8 mouse cellular contexts compared by ENCODE assay signal in the genomic region with DNA sequence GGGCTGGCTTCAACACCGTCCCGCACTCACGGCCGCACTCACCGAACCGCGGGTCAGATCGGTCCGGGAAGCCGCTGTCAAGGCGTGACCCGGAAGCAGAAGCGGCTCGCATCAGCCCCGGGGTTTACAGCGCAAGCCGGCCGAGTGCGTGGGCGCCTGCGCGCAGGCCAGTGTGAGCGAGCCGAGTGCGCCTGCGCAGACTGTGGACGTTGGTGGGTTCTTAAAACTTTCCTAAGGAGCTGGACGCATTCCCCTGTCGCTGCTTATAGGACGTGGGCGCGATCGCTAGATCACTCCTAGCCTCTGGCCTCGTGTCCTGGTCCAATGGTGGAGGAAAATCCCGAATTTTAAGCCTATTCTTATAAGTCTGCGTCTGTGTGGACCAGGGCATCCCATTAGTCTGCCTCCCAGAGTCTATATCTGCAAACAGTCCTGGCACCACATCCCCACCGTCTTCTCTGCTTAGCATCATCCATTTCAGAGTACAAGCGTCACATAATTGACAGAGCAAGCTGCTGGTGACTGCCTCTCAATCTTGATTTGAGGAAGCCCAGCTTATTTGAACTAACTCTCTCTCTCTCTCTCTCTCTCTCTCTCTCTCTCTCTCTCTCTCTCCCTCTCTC. TPM values are rescaled to one million over a fixed set of nuclear protein-coding genes. Genes with fewer than 3 reads are reported as not detected.
A peak's percentile ranks its signal among the peaks of the same experiment; 100 is the strongest.
DNase-seq lines count a peak whose midpoint lies in the region; ATAC-seq and TF ChIP-seq lines count a peak whose summit lies in the region.

No protein-coding gene starts in this region.

- H3K36me3 ChIP-seq in embryonic facial prominence, embryonic 15.5 days, result peaks cover 13% of the 10 kb centered on the region
- peaks cover 14% of the 10 kb centered on the region; the same call in 1 of the 2 replicates for H3K36me3 ChIP-seq in kidney, embryonic 14.5 days (ENCODE audit: control insufficient read depth, insufficient read depth, low read length)
- peaks cover 17% of the 10 kb centered on the region for H3K36me3 ChIP-seq in limb, embryonic 15.5 days

- DNase-seq in 416B (ENCODE audit: low read depth), result peak; percentile 93
- DNase-seq in heart, adult 9 months (ENCODE audit: low spot score in 2 of 2), result peak; percentile 92 to 94
- DNase-seq in monocyte, adult 2 months (ENCODE audit: low read depth in 1 of 2, low spot score in 2 of 2), result peak; percentile 55 to 78
- peak; percentile 90 to 91 for DNase-seq in spleen, postnatal 36 days (ENCODE audit: low spot score in 2 of 2)

- 1% methylated on average over 38 of the region's 38 CpGs for WGBS in bone marrow, adult 2 months
- WGBS in embryonic facial prominence, embryonic 15.5 days, result under 1% methylated on average over 38 of the region's 38 CpGs
- under 1% methylated on average over 38 of the region's 38 CpGs for WGBS in kidney, embryonic 14.5 days
- under 1% methylated on average over 38 of the region's 38 CpGs for WGBS in limb, embryonic 15.5 days

- peak overlapping the region; percentile 88 for H3K9ac ChIP-seq in embryonic facial prominence, embryonic 15.5 days
- peak overlapping the region; percentile 89 for H3K9ac ChIP-seq in kidney, embryonic 14.5 days (ENCODE audit: low read depth, low read length)
- H3K9ac ChIP-seq in limb, embryonic 15.5 days, result peak overlapping the region; percentile 89

- H3K4me1 ChIP-seq in bone marrow, adult 2 months (ENCODE audit: control insufficient read depth, insufficient read depth, low read length), result no peaks in the 10 kb centered on the region
- H3K4me1 ChIP-seq in embryonic facial prominence, embryonic 15.5 days, result peaks cover 9% of the 10 kb centered on the region
- H3K4me1 ChIP-seq in kidney, embryonic 14.5 days (ENCODE audit: control insufficient read depth, insufficient read depth, low read length), result peaks cover 4% of the 10 kb centered on the region; the same call in 1 of the 2 replicates
- H3K4me1 ChIP-seq in limb, embryonic 15.5 days, result peaks cover 13% of the 10 kb centered on the region

- H3K4me2 ChIP-seq in embryonic facial prominence, embryonic 15.5 days (replicated peaks), result peak overlapping the region; percentile 70
- H3K4me2 ChIP-seq in kidney, embryonic 14.5 days (replicated peaks; ENCODE audit: low read depth, low read length), result peak overlapping the region; percentile 59
- H3K4me2 ChIP-seq in limb, embryonic 15.5 days, result peak overlapping the region; percentile 82

- H3K9me3 ChIP-seq in embryonic facial prominence, embryonic 15.5 days (replicated peaks), result no peaks in the 10 kb centered on the region
- H3K9me3 ChIP-seq in kidney, embryonic 14.5 days (ENCODE audit: control insufficient read depth, low read length), result no peaks in the 10 kb centered on the region
- H3K9me3 ChIP-seq in limb, embryonic 15.5 days, result no peaks in the 10 kb centered on the region

- H3K27ac ChIP-seq in bone marrow, adult 2 months (ENCODE audit: control insufficient read depth, insufficient read depth, low read depth, low read length, poor library complexity), result peak overlapping the region; percentile 46; the same call in 1 of the 2 replicates
- peak overlapping the region; percentile 84 for H3K27ac ChIP-seq in embryonic facial prominence, embryonic 15.5 days (replicated peaks)
- peak overlapping the region; percentile 73 for H3K27ac ChIP-seq in kidney, embryonic 14.5 days (ENCODE audit: low read depth, low read length)
- peak overlapping the region; percentile 82 for H3K27ac ChIP-seq in limb, embryonic 15.5 days

- peak overlapping the region; percentile 87 for H3K4me3 ChIP-seq in bone marrow, adult 2 months (replicated peaks; ENCODE audit: control insufficient read depth, low read depth, low read length)
- peak overlapping the region; percentile 98 for H3K4me3 ChIP-seq in embryonic facial prominence, embryonic 15.5 days (replicated peaks)
- peak overlapping the region; percentile 87 for H3K4me3 ChIP-seq in kidney, embryonic 14.5 days (ENCODE audit: low read length)
- H3K4me3 ChIP-seq in limb, embryonic 15.5 days, result peak overlapping the region; percentile 97

- no peaks in the 10 kb centered on the region for H3K27me3 ChIP-seq in embryonic facial prominence, embryonic 15.5 days
- no peaks in the 10 kb centered on the region for H3K27me3 ChIP-seq in kidney, embryonic 14.5 days (ENCODE audit: control insufficient read depth, insufficient read depth, low read length)
- no peaks in the 10 kb centered on the region for H3K27me3 ChIP-seq in limb, embryonic 15.5 days

- peak; percentile 87; the same call in 1 of the 2 replicates for TF ChIP-seq POLR2A in bone marrow, adult 2 months (IDR thresholded peaks at IDR 0.05; ENCODE audit: borderline replicate concordance, control insufficient read depth, low read depth, low read length)

- peak; percentile 92 for ATAC-seq in embryonic facial prominence, embryonic 15.5 days (ENCODE audit: insufficient number of reproducible peaks, low FRiP score, low TSS enrichment, low read depth)
- peak; percentile 96 for ATAC-seq in kidney, embryonic 14.5 days (ENCODE audit: low FRiP score, low TSS enrichment)
- peak; percentile 89 for ATAC-seq in limb, embryonic 15.5 days (ENCODE audit: insufficient number of reproducible peaks, low FRiP score, low TSS enrichment, low read depth)

- TF ChIP-seq CTCF in bone marrow, adult 2 months (IDR thresholded peaks at IDR 0.05; ENCODE audit: control insufficient read depth, insufficient read depth, low read length), result no peak

RNA-seq across cellular contexts. Expression of gene Asb8, which starts 19.8 kb away (rescaled TPM):
- 9.1 and 12.2 TPM in 2 replicates for polyA plus RNA-seq in bone marrow, adult 2 months (2011; ENCODE audit: insufficient read depth, insufficient read length, low replicate concordance, missing spikeins)
- 47.8 and 48.5 TPM in 2 replicates for polyA plus RNA-seq in embryonic facial prominence, embryonic 15.5 days (2015; fragmentation: Nextera tagmentation; extraction: Ambion mirVana)
- 40.6 and 52.6 TPM in 2 replicates for polyA plus RNA-seq in kidney, embryonic 14.5 days (2014; fragmentation: Nextera tagmentation; extraction: Ambion mirVana)
- polyA plus RNA-seq in limb, embryonic 15.5 days (2015; fragmentation: Nextera tagmentation; extraction: Ambion mirVana), result 46.7 and 56.3 TPM in 2 replicates

RNA-seq across cellular contexts. Expression of gene Ccdc184, which starts 21.3 kb away (rescaled TPM):
- 0.43 and 1.2 TPM in 2 replicates for polyA plus RNA-seq in bone marrow, adult 2 months (2011; ENCODE audit: insufficient read depth, insufficient read length, low replicate concordance, missing spikeins)
- 2.1 and 2.9 TPM in 2 replicates for polyA plus RNA-seq in embryonic facial prominence, embryonic 15.5 days (2015; fragmentation: Nextera tagmentation; extraction: Ambion mirVana)
- polyA plus RNA-seq in kidney, embryonic 14.5 days (2014; fragmentation: Nextera tagmentation; extraction: Ambion mirVana), result 0.99 and 1.2 TPM in 2 replicates
- 0.20 and 0.40 TPM in 2 replicates for polyA plus RNA-seq in limb, embryonic 15.5 days (2015; fragmentation: Nextera tagmentation; extraction: Ambion mirVana)

RNA-seq across cellular contexts. Expression of gene Olfr288, which starts 49.7 kb away (rescaled TPM):
- not detected in 2 replicates for polyA plus RNA-seq in bone marrow, adult 2 months (2011; ENCODE audit: insufficient read depth, insufficient read length, low replicate concordance, missing spikeins)
- polyA plus RNA-seq in embryonic facial prominence, embryonic 15.5 days (2015; fragmentation: Nextera tagmentation; extraction: Ambion mirVana), result not detected in 2 replicates
- polyA plus RNA-seq in kidney, embryonic 14.5 days (2014; fragmentation: Nextera tagmentation; extraction: Ambion mirVana), result not detected in 2 replicates
- polyA plus RNA-seq in limb, embryonic 15.5 days (2015; fragmentation: Nextera tagmentation; extraction: Ambion mirVana), result not detected in 2 replicates

RNA-seq across cellular contexts. Expression of gene Senp1, which starts 52.1 kb away (rescaled TPM):
- 23.1 and 27.6 TPM in 2 replicates for polyA plus RNA-seq in bone marrow, adult 2 months (2011; ENCODE audit: insufficient read depth, insufficient read length, low replicate concordance, missing spikeins)
- 27.8 and 28.1 TPM in 2 replicates for polyA plus RNA-seq in embryonic facial prominence, embryonic 15.5 days (2015; fragmentation: Nextera tagmentation; extraction: Ambion mirVana)
- polyA plus RNA-seq in kidney, embryonic 14.5 days (2014; fragmentation: Nextera tagmentation; extraction: Ambion mirVana), result 25.9 and 41.2 TPM in 2 replicates
- 28.6 and 29.3 TPM in 2 replicates for polyA plus RNA-seq in limb, embryonic 15.5 days (2015; fragmentation: Nextera tagmentation; extraction: Ambion mirVana)

RNA-seq across cellular contexts. Expression of gene Pfkm, which starts 53.3 kb away (rescaled TPM):
- polyA plus RNA-seq in bone marrow, adult 2 months (2011; ENCODE audit: insufficient read depth, insufficient read length, low replicate concordance, missing spikeins), result 22.9 and 23.0 TPM in 2 replicates
- polyA plus RNA-seq in embryonic facial prominence, embryonic 15.5 days (2015; fragmentation: Nextera tagmentation; extraction: Ambion mirVana), result 49.2 and 49.9 TPM in 2 replicates
- polyA plus RNA-seq in kidney, embryonic 14.5 days (2014; fragmentation: Nextera tagmentation; extraction: Ambion mirVana), result 23.4 and 34.2 TPM in 2 replicates
- polyA plus RNA-seq in limb, embryonic 15.5 days (2015; fragmentation: Nextera tagmentation; extraction: Ambion mirVana), result 47.5 and 77.4 TPM in 2 replicates

Comparison
In these comparisons a context has a peak if more than half of its experiments do, and no peak if none do; other contexts are left out.
1. Peak in every context shown above with its lines: DNase-seq, ATAC-seq, H3K4me3 ChIP-seq and H3K27ac ChIP-seq.